Mouse (Mus musculus): ENCODE data around the gene Arhgap4.

Arhgap4 gene

GRCm38 (mm10) chrX:73916945-73917344, 4.7 kb downstream of the Arhgap4 start:
- in situ Hi-C loops (cut with MboI, MseI): loop anchor here (25.0 kb wide), 1 partner anchor 1195 kb away; no protein-coding TSS in a partner anchor

GRCm38 (mm10) chrX:73914827-73915703, 6.6 kb downstream of the Arhgap4 start:
- in situ Hi-C loops (cut with MboI, MseI): loop anchor here (25.0 kb wide), 1 partner anchor 1197 kb away; no protein-coding TSS in a partner anchor

- in situ Hi-C loops (cut with MboI, MseI): loop anchor here (25.0 kb wide), 1 partner anchor 1201 kb away; no protein-coding TSS in a partner anchor
Observed at GRCm38 (mm10) chrX:73911588-73911987, 10.1 kb downstream of the Arhgap4 start.

- in situ Hi-C loops (cut with MboI, MseI): loop anchor here (25.0 kb wide), 1 partner anchor 1201 kb away; no protein-coding TSS in a partner anchor
Observed at GRCm38 (mm10) chrX:73911156-73911555, 10.5 kb downstream of the Arhgap4 start.

- in situ Hi-C loops (cut with MboI, MseI): loop anchor here (25.0 kb wide), 1 partner anchor 1202 kb away; no protein-coding TSS in a partner anchor
Observed at GRCm38 (mm10) chrX:73910451-73910850, 11.2 kb downstream of the Arhgap4 start.

- in situ Hi-C loops (cut with MboI, MseI): loop anchor here (25.0 kb wide), 1 partner anchor 1202 kb away; no protein-coding TSS in a partner anchor
Observed at GRCm38 (mm10) chrX:73910049-73910448, 11.6 kb downstream of the Arhgap4 start.

GRCm38 (mm10) chrX:73897959-73898358, 23.7 kb downstream of the Arhgap4 start:
- in situ Hi-C loops (cut with MboI, MseI): loop anchor here (5.0 kb wide), 1 partner anchor 106 kb away; no protein-coding TSS in a partner anchor

GRCm38 (mm10) chrX:73895719-73896118, 26.0 kb downstream of the Arhgap4 start, which contains the start of gene L1cam:
Gene L1cam (minus strand): TSS chrX:73896105.
- in situ Hi-C loops (cut with MboI, MseI): loop anchor here (5.0 kb wide), 1 partner anchor 103 kb away; no protein-coding TSS in a partner anchor

GRCm38 (mm10) chrX:73892833-73893232, 28.8 kb downstream of the Arhgap4 start:
- in situ Hi-C loops (cut with MboI, MseI): no loop called here

- in situ Hi-C loops (cut with MboI, MseI): no loop called here
Observed at GRCm38 (mm10) chrX:73891551-73892152, 30.0 kb downstream of the Arhgap4 start, which contains the start of gene Avpr2. Gene Avpr2 (plus strand): TSS chrX:73892102.

- in situ Hi-C loops (cut with MboI, MseI): no loop called here
Observed at GRCm38 (mm10) chrX:73881463-73881862, 40.2 kb downstream of the Arhgap4 start.

GRCm38 (mm10) chrX:73881036-73881427, 40.6 kb downstream of the Arhgap4 start:
- in situ Hi-C loops (cut with MboI, MseI): no loop called here

GRCm38 (mm10) chrX:73880194-73881035, 41.3 kb downstream of the Arhgap4 start:
- in situ Hi-C loops (cut with MboI, MseI): no loop called here

- in situ Hi-C loops (cut with MboI, MseI): no loop called here
Observed at GRCm38 (mm10) chrX:73877014-73877413, 44.7 kb downstream of the Arhgap4 start.

- in situ Hi-C loops (cut with MboI, MseI): no loop called here
Observed at GRCm38 (mm10) chrX:73875881-73876280, 45.8 kb downstream of the Arhgap4 start.

GRCm38 (mm10) chrX:73871956-73872355, 49.7 kb downstream of the Arhgap4 start:
- in situ Hi-C loops (cut with MboI, MseI): no loop called here

GRCm38 (mm10) chrX:73871474-73871873, 50.2 kb downstream of the Arhgap4 start:
- in situ Hi-C loops (cut with MboI, MseI): no loop called here

GRCm38 (mm10) chrX:73869334-73869733, 52.3 kb downstream of the Arhgap4 start:
- in situ Hi-C loops (cut with MboI, MseI): no loop called here

- in situ Hi-C loops (cut with MboI, MseI): no loop called here
Observed at GRCm38 (mm10) chrX:73867852-73868251, 53.8 kb downstream of the Arhgap4 start.

- in situ Hi-C loops (cut with MboI, MseI): no loop called here
Observed at GRCm38 (mm10) chrX:73867256-73867655, 54.4 kb downstream of the Arhgap4 start.

- in situ Hi-C loops (cut with MboI, MseI): no loop called here
Observed at GRCm38 (mm10) chrX:73864692-73865091, 57.0 kb downstream of the Arhgap4 start.

Data from T-helper 1 cell (primary cell).